Mouse (Mus musculus): ENCODE measurements at regions not wholly inside any gene's neighbourhood (a gene's known extent, or its start where the extent isn't known, plus 50 kb on each side); places are given as distances from the start of the nearest gene placed in this dataset.

DNA sequence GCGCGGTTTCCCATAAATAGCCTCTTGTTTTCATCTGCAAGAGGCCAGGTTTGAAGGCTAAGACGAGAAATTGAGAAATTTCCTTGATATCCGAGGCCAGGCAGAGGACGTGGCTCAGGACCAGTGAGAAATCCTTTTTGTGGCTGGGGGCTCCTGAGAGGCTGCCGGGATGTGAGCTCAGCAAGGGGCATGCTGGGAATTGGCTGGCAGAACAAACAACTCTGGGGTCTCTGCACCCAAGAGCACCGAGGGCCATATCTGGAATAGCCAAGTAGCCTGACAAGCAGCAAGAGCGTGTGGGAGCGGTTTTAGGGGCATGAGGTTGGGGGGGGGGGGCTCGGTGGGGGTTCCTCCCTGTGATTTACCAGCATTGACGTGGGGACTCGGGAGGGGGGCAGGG, 462.5 kb downstream of the Ccdc171 start:
- H3K4me1 ChIP-seq (ENCODE audit: control insufficient read depth in 1 of 2, insufficient read depth in 2 of 2), result no peaks in the 10 kb centered on the region
- DNase-seq (ENCODE audit: extremely low read depth), result no peak
- H3K27ac ChIP-seq (ENCODE audit: insufficient read depth, low read depth), result no peak overlapping the region
- dilution Hi-C loops (cut with MboI; ENCODE audit: extremely low pct_ligation_motif_present, extremely low pct_unique_long_range_greater_than_20kb, low sequenced_read_pairs) (no loop called here), in situ Hi-C loops (cut with MboI; ENCODE audit: low pct_ligation_motif_present, low pct_unique_long_range_greater_than_20kb, low sequenced_read_pairs) (no loop called here)
- peaks cover 58% of the 10 kb centered on the region for H3K9me3 ChIP-seq (replicated peaks; ENCODE audit: low read length)
- no peak overlapping the region for H3K9ac ChIP-seq (ENCODE audit: insufficient read depth, low read depth)
- H3K36me3 ChIP-seq (replicated peaks in 1 of 2; ENCODE audit: control insufficient read depth in 1 of 2, insufficient read depth in 1 of 2, low read length in 1 of 2), result no peaks in the 10 kb centered on the region
- no peak overlapping the region for H3K4me3 ChIP-seq (replicated peaks in 1 of 3; ENCODE audit: low read depth in 2 of 3, low read length in 2 of 3, poor library complexity in 1 of 3)
- H3K27me3 ChIP-seq (replicated peaks), result no peaks in the 10 kb centered on the region
- TF ChIP-seq TBP (conservative IDR thresholded peaks at IDR 0.05; ENCODE audit: low read depth, low read length) (no peak), NELFE (IDR thresholded peaks at IDR 0.05; ENCODE audit: low read depth, low read length) (no peak), TCF12 (IDR thresholded peaks at IDR 0.05; ENCODE audit: low read depth, low read length) (no peak), PAX5 (IDR thresholded peaks at IDR 0.05; ENCODE audit: low read length) (no peak), MXI1 (IDR thresholded peaks at IDR 0.05; ENCODE audit: low read depth, low read length) (no peak), KAT2A (IDR thresholded peaks at IDR 0.05; ENCODE audit: insufficient replicate concordance, low read length) (no peak), GABPA (IDR thresholded peaks at IDR 0.05; ENCODE audit: insufficient replicate concordance, low read depth, low read length) (no peak), JUND (conservative IDR thresholded peaks at IDR 0.05; ENCODE audit: low read depth, low read length) (no peak), MAZ (IDR thresholded peaks at IDR 0.05; ENCODE audit: low read depth, low read length) (no peak), ZKSCAN1 (IDR thresholded peaks at IDR 0.05; ENCODE audit: borderline replicate concordance, low read depth, low read length) (no peak), ZNF384 (IDR thresholded peaks at IDR 0.05; ENCODE audit: low read depth, low read length) (no peak), MAFK (IDR thresholded peaks at IDR 0.05; ENCODE audit: insufficient replicate concordance, low read length) (no peak), UBTF (IDR thresholded peaks at IDR 0.05; ENCODE audit: low read depth, low read length) (no peak), EP300 (IDR thresholded peaks at IDR 0.05; ENCODE audit: low read length) (no peak), HCFC1 (IDR thresholded peaks at IDR 0.05; ENCODE audit: low read depth, low read length) (no peak), USF2 (conservative IDR thresholded peaks at IDR 0.05; ENCODE audit: low read depth, low read length) (no peak), NRF1 (IDR thresholded peaks at IDR 0.05; ENCODE audit: low read depth, low read length) (no peak)
- H3K4me2 ChIP-seq (ENCODE audit: insufficient read depth, low read depth, poor library complexity, severe bottlenecking), result no peak overlapping the region
- H3K79me2 ChIP-seq (replicated peaks; ENCODE audit: control insufficient read depth, extremely low read depth, insufficient read depth, poor library complexity, severe bottlenecking), result no peaks in the 10 kb centered on the region

DNA sequence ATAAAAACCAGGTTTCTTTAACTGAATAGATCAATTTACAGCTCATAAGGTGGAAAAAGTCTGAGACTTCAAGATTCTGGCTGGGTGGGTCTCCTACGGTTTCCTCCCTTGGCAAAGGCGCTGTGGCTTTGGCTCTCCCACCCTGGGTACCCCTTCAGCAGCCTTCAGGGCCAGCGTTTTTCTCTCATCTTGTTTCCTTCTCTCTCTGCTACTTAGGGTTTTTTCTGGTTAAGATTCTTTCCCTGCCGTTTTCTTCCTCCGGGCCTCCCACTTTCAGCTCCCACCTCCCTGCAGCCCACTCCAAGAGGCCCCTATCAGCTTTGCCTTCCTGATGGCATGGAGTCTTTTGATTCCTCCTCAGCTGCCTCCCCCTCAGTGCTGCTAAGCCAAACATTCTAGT, 463.0 kb downstream of the Ccdc171 start:
- no peak overlapping the region for H3K9ac ChIP-seq (ENCODE audit: insufficient read depth, low read depth)
- no peak overlapping the region for H3K4me2 ChIP-seq (ENCODE audit: insufficient read depth, low read depth, poor library complexity, severe bottlenecking)
- no peaks in the 10 kb centered on the region for H3K4me1 ChIP-seq (ENCODE audit: control insufficient read depth in 1 of 2, insufficient read depth in 2 of 2)
- H3K27ac ChIP-seq (ENCODE audit: insufficient read depth, low read depth), result no peak overlapping the region
- H3K4me3 ChIP-seq (replicated peaks in 1 of 3; ENCODE audit: low read depth in 2 of 3, low read length in 2 of 3, poor library complexity in 1 of 3), result no peak overlapping the region
- in situ Hi-C loops (cut with MboI; ENCODE audit: low pct_ligation_motif_present, low pct_unique_long_range_greater_than_20kb, low sequenced_read_pairs) (no loop called here), dilution Hi-C loops (cut with MboI; ENCODE audit: extremely low pct_ligation_motif_present, extremely low pct_unique_long_range_greater_than_20kb, low sequenced_read_pairs) (no loop called here)
- H3K79me2 ChIP-seq (replicated peaks; ENCODE audit: control insufficient read depth, extremely low read depth, insufficient read depth, poor library complexity, severe bottlenecking), result no peaks in the 10 kb centered on the region
- DNase-seq (ENCODE audit: extremely low read depth), result no peak
- H3K27me3 ChIP-seq (replicated peaks), result no peaks in the 10 kb centered on the region
- H3K9me3 ChIP-seq (replicated peaks; ENCODE audit: low read length), result peaks cover 54% of the 10 kb centered on the region
- H3K36me3 ChIP-seq (replicated peaks in 1 of 2; ENCODE audit: control insufficient read depth in 1 of 2, insufficient read depth in 1 of 2, low read length in 1 of 2), result no peaks in the 10 kb centered on the region
- TF ChIP-seq POLR2A (IDR thresholded peaks at IDR 0.05; ENCODE audit: low read depth, low read length), result no peak
- no peak for TF ChIP-seq ZNF384 (IDR thresholded peaks at IDR 0.05; ENCODE audit: low read depth, low read length)
- TF ChIP-seq EP300 (IDR thresholded peaks at IDR 0.05; ENCODE audit: low read length), result no peak
- no peak for TF ChIP-seq ZC3H11A (IDR thresholded peaks at IDR 0.05; ENCODE audit: low read depth, low read length)
- no peak for TF ChIP-seq SMC3 (IDR thresholded peaks at IDR 0.05; ENCODE audit: low read depth, low read length)
- no peak for TF ChIP-seq HCFC1 (IDR thresholded peaks at IDR 0.05; ENCODE audit: low read depth, low read length)
- TF ChIP-seq NELFE (IDR thresholded peaks at IDR 0.05; ENCODE audit: low read depth, low read length), result no peak
- no peak for TF ChIP-seq CTCF (conservative IDR thresholded peaks at IDR 0.05 in 1 of 2, IDR thresholded peaks at IDR 0.05 in 1 of 2; ENCODE audit: low read depth in 2 of 2, low read length in 2 of 2)
- TF ChIP-seq SIN3A (IDR thresholded peaks at IDR 0.05; ENCODE audit: low read length), result no peak
- no peak for TF ChIP-seq MAFK (IDR thresholded peaks at IDR 0.05; ENCODE audit: insufficient replicate concordance, low read length)
- no peak for TF ChIP-seq BHLHE40 (IDR thresholded peaks at IDR 0.05; ENCODE audit: low read depth, low read length)
- TF ChIP-seq ETS1 (conservative IDR thresholded peaks at IDR 0.05; ENCODE audit: low read depth, low read length), result no peak
- TF ChIP-seq ELF1 (IDR thresholded peaks at IDR 0.05; ENCODE audit: low read depth, low read length), result no peak
- no peak for TF ChIP-seq UBTF (IDR thresholded peaks at IDR 0.05; ENCODE audit: low read depth, low read length)
